Mouse (Mus musculus) stomach, embryonic 14.5 days (tissue): ENCODE results near the gene Catsperz. TPM values are rescaled to one million over a fixed set of nuclear protein-coding genes. Genes with fewer than 3 reads are reported as not detected.

Experiments
- ATAC-seq: fragments of 200-750 bp; cut with Nextera tagmentation; 2 replicates; pipeline ENCODE4 v1.8.0; 2017; ENCODE audit warnings: low read depth, moderate TSS enrichment; ENCODE audit not compliant: insufficient number of reproducible peaks, insufficient read depth, low FRiP score
- H3K27ac ChIP-seq: fragments of 300-500 bp; sonication (generic); 2 replicates; pipeline ENCODE4 v1.5.1; 2014; ENCODE audit warnings: mild to moderate bottlenecking, low read length, moderate library complexity, mixed read lengths
- H3K27me3 ChIP-seq: fragments of 300-500 bp; sonication (generic); 2 replicates; pipeline ENCODE4 v1.6.1; 2014; ENCODE audit warnings: low read length, control low read depth, mixed read lengths; ENCODE audit not compliant: control insufficient read depth, insufficient read depth
- H3K36me3 ChIP-seq: fragments of 300-500 bp; sonication (generic); 2 replicates; pipeline ENCODE4 v1.6.1; 2014; ENCODE audit warnings: mild to moderate bottlenecking, control low read depth, low read length, moderate library complexity, mixed read lengths; ENCODE audit not compliant: control insufficient read depth, insufficient read depth
- H3K4me1 ChIP-seq: fragments of 300-500 bp; sonication (generic); 2 replicates; pipeline ENCODE4 v1.6.1; 2014; ENCODE audit warnings: low read length, control low read depth, mixed read lengths; ENCODE audit not compliant: control insufficient read depth, insufficient read depth
- H3K4me2 ChIP-seq: fragments of 300-500 bp; sonication (generic); replicated peaks from 2 replicates; pipeline ENCODE4 v1.6.1; 2014; ENCODE audit warnings: low read depth, low read length, control low read depth
- H3K4me3 ChIP-seq: fragments of 300-500 bp; sonication (generic); 2 replicates; pipeline ENCODE4 v1.5.1; 2014; ENCODE audit warnings: low read depth, low read length, control low read depth
- H3K9ac ChIP-seq: fragments of 300-500 bp; sonication (generic); replicated peaks from 2 replicates; pipeline ENCODE4 v1.6.1; 2014; ENCODE audit warnings: low read depth, mild to moderate bottlenecking, control low read depth, low read length, moderate library complexity, mixed read lengths
- H3K9me3 ChIP-seq: fragments of 300-500 bp; sonication (generic); 2 replicates; pipeline ENCODE4 v1.6.1; 2016; ENCODE audit warnings: low read depth, low read length, control low read depth; ENCODE audit not compliant: control insufficient read depth
- WGBS: fragments of 180-500 bp; shearing (Covaris S2); extraction: QIAGEN DNeasy Blood & Tissue Kit; methylation state at CpG from one replicate; pipeline ENCODE4 v1.1.7; 2014; 5-methylcytosine and 5-hydroxymethylcytosine counted together
- polyA plus RNA-seq: library from polyadenylated mRNA; unstranded; fragments of >200 nt; fragmentation: Nextera tagmentation; extraction: Ambion mirVana; gene quantifications from 2 replicates; pipeline ENCODE4 v1.2.1, GENCODE M21; 2014

Gene Catsperz
- polyA plus RNA-seq, 1 experiment from 2014 or later, result 1.5 TPM

DNA sequence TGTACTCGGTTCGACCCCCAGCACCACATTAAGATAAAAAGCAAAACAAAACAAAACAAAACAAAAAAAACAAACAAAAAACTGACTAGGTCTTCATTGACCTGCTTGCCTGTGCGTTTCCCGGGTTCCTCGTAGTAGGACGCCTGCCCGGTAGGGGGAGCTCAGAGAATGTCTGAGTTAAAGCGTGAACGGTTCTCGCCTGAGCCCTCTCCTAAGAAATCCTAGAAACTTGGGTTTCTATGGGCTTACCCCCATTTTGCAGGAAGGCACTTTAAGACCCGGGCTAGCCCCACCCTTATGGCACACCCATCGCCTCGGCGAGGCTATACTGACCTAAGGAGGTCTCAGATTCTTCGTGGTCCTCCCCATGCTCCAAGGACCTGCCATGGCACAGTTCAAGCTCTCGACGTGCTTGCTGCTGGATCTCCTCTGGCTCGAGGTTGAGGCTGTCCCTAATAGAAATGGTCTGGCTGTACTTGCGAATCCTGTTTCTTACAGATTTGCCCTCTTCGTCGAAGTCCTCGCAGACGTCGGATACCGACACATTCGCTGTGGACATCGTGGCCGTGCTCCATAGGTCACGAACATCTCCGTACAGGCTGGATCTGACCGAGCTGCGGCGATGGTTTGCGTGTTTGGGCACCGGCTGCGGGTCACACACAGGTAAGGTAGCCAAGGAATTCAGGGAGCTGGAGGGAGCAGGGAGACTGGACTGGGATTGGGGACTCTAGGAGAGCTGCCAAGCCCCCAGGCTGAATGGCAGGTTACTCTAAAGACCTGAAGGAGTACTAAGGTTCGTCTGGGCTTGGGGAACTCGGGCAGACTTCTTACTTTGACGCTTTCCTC is 496 bp downstream of the Catsperz start:
- H3K36me3 ChIP-seq, result no peaks in the 10 kb centered on the region
- no peak for ATAC-seq
- H3K4me1 ChIP-seq, result peaks cover 16% of the 10 kb centered on the region
- H3K4me3 ChIP-seq, result peak overlapping the region; percentile 12; the same call in 1 of the 2 replicates
- no peak overlapping the region for H3K9ac ChIP-seq
- H3K9me3 ChIP-seq, result no peaks in the 10 kb centered on the region
- H3K27me3 ChIP-seq, result peaks cover 28% of the 10 kb centered on the region
- H3K27ac ChIP-seq, result no peak overlapping the region
- peak overlapping the region; percentile 31 for H3K4me2 ChIP-seq
- 4% methylated on average over 39 of the region's 39 CpGs for WGBS

DNA sequence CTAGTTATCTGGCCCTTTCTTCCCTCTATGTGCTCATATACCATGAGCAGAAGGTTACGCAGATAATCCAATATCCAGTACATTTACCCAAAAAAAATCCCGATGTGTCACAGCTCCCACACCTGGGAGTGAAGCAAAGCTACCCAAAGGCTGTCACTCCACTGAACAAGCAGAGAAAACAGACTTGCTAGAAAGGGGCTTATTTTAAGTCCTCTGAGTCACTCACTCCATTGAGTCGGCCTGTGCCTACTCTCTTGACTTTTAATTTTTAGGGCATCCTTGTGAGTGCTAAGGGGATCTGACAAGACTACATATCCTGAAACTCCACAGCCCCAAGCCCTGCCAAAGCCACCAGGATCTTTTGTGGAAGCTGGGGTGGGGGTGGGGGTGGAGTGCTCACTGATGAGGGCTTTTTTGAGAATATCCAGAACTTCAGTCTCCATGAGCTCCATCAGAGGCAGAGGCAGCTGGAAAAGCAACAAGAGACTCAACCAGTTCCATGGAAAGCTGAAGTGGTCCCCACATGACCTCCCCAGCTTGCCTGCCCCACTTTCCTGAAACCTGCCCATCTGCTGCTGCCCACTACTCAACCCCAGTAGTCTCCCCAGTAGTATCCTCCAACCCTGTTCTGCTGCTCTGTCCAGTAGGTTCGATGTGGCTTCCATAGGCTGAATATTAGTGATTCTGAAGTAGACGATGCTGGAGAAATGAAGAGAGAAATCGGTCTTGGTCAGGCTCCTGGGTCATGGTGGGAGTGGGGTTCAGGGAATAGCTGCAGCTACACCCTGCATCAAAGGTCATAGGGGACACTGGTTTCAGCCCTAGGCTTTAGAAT is 2.1 kb downstream of the Catsperz start:
- H3K27ac ChIP-seq, result no peak overlapping the region
- H3K9ac ChIP-seq, result no peak overlapping the region
- H3K4me3 ChIP-seq, result no peak overlapping the region; the same call in 1 of the 2 replicates
- H3K36me3 ChIP-seq, result no peaks in the 10 kb centered on the region
- H3K27me3 ChIP-seq, result peaks cover 28% of the 10 kb centered on the region
- no peak overlapping the region for H3K4me2 ChIP-seq
- no peak for ATAC-seq
- peaks cover 16% of the 10 kb centered on the region for H3K4me1 ChIP-seq
- WGBS, result 62% methylated on average over 6 of the region's 6 CpGs
- H3K9me3 ChIP-seq, result no peaks in the 10 kb centered on the region

DNA sequence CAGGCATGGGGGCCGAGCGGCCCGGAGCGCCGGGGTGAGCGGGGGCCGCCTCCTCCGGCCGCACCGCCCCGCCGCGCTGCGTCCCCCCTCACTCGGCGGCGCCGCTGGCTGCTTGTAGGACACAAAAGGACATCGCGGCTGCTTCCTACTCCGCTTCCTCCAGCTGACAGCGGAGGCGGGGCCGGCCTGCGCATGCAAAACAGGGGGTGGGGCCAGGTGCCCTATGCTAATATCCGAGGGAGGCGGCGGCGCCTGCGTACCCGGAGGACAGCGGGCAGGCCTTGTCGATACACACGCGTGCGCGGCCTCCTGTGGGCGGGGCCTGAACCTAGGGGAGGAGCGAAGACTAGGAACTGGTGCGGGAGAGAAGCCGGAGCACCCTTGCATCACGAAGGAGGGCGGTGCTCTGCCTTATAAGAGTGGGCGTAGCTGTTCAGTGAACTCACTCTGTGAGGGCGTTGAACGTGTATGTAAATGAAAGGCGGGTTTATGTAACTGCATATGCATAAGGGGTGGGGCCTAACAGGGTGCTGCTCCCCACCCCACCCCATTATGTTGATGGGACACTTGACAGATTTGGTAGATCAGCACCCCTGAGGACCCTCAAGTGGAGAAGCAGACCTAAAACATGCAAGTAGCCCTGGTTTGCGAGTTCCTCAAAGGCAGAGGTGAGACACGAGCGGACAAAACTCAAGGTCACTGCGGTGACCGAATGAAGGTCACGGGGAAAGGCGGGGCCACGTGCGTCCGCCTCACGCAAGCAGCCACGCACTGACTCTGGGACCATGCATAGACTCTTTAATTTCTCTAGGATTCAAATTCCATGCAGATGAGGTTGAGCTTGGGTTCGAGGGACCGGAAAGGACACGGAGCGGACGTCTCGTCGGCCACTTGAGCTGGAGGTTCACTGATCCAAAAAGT is 3.3 kb downstream of the Catsperz start, which contains the start of gene Esrra:
Gene Esrra, minus strand, starts transcription at position 167 of the 921 bp plus-strand sequence.
- WGBS, result 1% methylated on average over 64 of the region's 66 CpGs
- Histone ChIP-seq H3K4me3 (peak within 1 kb of the TSS; percentile 45), H3K4me2 (peak within 1 kb of the TSS; percentile 89), H3K27ac (peak within 1 kb of the TSS; percentile 56; the same call in 1 of the 2 replicates), H3K36me3 (no peaks in the 10 kb centered on the region), H3K9ac (peak within 1 kb of the TSS; percentile 29), H3K4me1 (peaks cover 16% of the 10 kb centered on the region), H3K9me3 (no peaks in the 10 kb centered on the region), H3K27me3 (peaks cover 22% of the 10 kb centered on the region)
- ATAC-seq, result peak; percentile 94

DNA sequence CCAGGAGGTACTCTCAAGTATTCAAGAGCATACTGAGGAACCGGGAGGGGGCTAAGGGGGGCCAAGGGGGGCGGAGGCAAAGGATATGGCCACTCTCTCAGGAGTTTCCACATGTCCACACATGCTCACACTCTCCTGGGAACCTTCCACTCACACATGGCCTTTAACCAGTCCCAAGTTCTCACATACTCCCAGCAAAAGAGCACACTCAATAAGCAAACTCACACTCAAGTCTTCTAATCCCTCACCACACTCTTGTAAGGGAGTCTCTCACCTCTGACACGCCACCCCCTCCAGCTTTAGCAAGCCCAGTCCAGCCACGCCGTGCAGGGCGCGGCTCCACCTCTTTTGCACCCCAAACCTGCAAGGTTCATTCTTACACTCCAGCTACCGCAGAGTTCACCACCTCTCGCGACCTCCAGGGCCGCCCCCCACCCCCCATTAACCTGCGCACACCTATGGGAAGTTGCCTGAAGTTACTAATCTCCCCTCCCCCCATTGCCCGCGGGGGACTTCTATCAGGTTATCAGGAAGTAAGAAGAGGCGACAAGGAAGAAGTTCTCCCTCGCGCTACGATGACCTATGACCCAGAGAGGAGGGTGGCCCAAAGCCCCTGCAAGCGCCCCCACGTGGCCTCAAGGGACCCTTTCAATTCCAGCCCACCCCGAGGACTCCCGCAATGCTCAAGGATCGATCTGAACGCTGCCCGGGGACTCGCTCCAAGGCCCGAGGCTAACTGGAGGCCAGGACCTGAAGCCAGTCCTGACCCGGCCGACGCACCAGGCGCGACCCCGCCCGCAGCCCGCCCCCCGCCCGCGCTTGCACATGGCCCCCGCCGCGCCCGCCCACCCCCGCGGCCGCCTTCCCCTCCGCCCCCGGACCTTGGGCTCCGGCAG is 4.2 kb downstream of the Catsperz start:
- 2% methylated on average over 45 of the region's 48 CpGs for WGBS
- peaks cover 16% of the 10 kb centered on the region for H3K4me1 ChIP-seq
- peak overlapping the region; percentile 45 for H3K4me3 ChIP-seq
- peak overlapping the region; percentile 29 for H3K9ac ChIP-seq
- H3K36me3 ChIP-seq, result no peaks in the 10 kb centered on the region
- H3K9me3 ChIP-seq, result no peaks in the 10 kb centered on the region
- peak; percentile 1; the same call in 1 of the 2 replicates for ATAC-seq
- H3K27me3 ChIP-seq, result peaks cover 13% of the 10 kb centered on the region
- H3K4me2 ChIP-seq, result peak overlapping the region; percentile 89
- peak overlapping the region; percentile 56; the same call in 1 of the 2 replicates for H3K27ac ChIP-seq

DNA sequence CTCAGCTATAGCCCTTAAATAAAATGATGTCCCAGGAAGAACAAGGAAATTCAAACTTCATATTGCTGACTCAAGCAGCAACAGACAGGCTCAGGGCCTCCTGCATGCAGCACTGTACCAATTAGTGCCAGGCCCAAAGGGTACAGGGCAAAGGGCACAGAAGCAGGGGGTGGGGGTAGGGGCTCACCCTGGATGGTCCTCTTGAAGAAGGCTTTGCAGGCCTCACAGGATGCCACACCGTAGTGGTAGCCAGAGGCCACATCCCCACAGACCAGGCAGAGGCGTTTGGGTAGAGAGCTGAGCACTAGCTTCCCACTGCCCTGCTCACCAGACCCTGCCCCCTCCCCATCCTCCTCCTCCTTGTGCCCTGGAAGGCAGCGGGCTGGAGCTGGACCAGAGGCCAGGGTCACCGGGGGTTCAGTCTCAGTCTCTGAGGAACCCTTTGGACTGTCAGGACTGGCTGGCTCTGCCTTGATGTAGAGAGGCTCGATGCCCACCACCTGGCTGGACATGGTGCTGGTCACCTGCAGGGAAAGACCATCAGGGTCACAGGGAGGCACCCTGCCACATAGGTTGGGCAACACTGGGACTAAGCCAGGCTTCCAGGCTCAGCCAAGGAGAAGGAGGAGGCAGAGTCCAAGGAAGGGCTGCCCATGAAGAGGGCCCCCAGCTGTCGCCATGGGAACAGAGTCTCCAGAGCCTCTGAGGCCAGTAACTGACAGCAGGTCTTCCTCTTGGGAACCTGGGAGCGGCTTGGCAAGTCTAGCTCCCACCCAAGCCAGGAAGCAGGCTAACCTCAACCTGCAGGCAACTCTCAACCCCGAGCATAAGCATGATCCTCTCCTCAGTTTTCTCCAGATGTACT is 5.1 kb downstream of the Catsperz start:
- peak overlapping the region; percentile 45 for H3K4me3 ChIP-seq
- H3K27me3 ChIP-seq, result 0 out of 2 replicates have a peak, but pooled peaks cover 5% of the 10 kb centered on the region
- H3K9ac ChIP-seq, result peak overlapping the region; percentile 29; the same call in 1 of the 2 replicates
- H3K27ac ChIP-seq, result peak overlapping the region; percentile 56; the same call in 1 of the 2 replicates
- no peaks in the 10 kb centered on the region for H3K36me3 ChIP-seq
- H3K4me1 ChIP-seq, result peaks cover 12% of the 10 kb centered on the region
- H3K4me2 ChIP-seq, result peak overlapping the region; percentile 89
- ATAC-seq, result no peak
- H3K9me3 ChIP-seq, result no peaks in the 10 kb centered on the region
- WGBS, result 35% methylated on average over 8 of the region's 8 CpGs

DNA sequence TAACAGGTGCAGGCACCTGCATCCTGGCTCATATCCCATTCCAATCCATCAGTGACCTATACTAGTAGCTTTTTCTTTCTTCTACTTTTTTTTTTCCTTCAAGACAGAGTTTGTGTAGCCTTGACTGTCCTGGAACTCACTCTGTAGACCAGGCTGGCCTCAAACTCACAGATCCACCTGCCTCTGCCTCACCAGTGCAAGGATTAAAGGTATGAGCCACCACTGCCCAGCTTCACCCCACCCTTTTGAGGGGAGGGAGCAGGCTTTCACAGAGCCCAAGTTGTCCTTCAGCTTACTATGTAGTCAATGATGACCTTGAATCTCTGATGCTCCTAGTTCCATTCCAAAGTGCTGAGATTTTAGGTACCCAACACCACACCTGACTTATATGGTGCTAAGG is 5.7 kb downstream of the Catsperz start:
- Histone ChIP-seq H3K27me3 (no peaks in the 10 kb centered on the region), H3K4me3 (no peak overlapping the region), H3K4me1 (peaks cover 12% of the 10 kb centered on the region), H3K4me2 (no peak overlapping the region), H3K9ac (no peak overlapping the region), H3K27ac (no peak overlapping the region), H3K9me3 (no peaks in the 10 kb centered on the region), H3K36me3 (no peaks in the 10 kb centered on the region)
- ATAC-seq, result no peak

DNA sequence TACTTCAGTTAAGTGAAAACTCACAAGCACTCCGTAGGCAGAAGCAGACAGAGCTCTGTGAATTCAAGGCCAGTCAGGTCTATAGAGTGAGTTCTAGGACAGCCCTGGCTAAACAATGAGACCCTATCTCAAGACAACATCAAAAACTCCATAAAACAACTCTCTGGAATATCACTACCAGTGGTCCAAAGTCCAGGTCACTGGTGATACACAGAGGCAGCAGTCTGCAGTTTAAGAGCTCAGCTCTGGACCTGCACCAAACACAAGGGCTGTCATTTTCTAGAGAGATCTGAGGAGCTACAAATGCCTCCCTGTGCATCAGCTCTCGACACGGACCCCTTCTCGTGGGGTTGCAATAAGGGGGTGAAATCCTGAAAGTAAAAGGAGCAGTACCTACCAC is 6.9 kb downstream of the Catsperz start:
- no peak overlapping the region for H3K4me2 ChIP-seq
- WGBS, result 84% methylated on average over 4 of the region's 4 CpGs
- H3K9ac ChIP-seq, result no peak overlapping the region
- H3K9me3 ChIP-seq, result no peaks in the 10 kb centered on the region
- ATAC-seq, result no peak
- 0 out of 2 replicates have a peak overlapping the region, but pooled peaks have one; percentile 21 for H3K27ac ChIP-seq
- peaks cover 12% of the 10 kb centered on the region for H3K4me1 ChIP-seq
- H3K4me3 ChIP-seq, result no peak overlapping the region
- peaks cover 1% of the 10 kb centered on the region; the same call in 1 of the 2 replicates for H3K36me3 ChIP-seq
- H3K27me3 ChIP-seq, result no peaks in the 10 kb centered on the region
